18 mouse cellular contexts compared by ENCODE assay signal in genomic region chr10:116346618-116347184, GRCm38 (mm10).
"Had no signal": no experiment of that assay in that cellular context is flagged by ENCODE, and none has a peak within 500 bp of the region (broad histone marks: within the 10 kb centered on the region; RNA-seq: fewer than 3 reads in every experiment).

No protein-coding gene starts in this region.

- H3K4me1 ChIP-seq: megakaryocyte, embryonic 14.5 days; midbrain, embryonic 13.5 days; midbrain, embryonic 15.5 days; stomach, embryonic 15.5 days had no signal

- ATAC-seq: midbrain, embryonic 13.5 days; midbrain, embryonic 15.5 days had no signal

- H3K27ac ChIP-seq: macrophage; midbrain, embryonic 13.5 days; midbrain, embryonic 15.5 days; neural tube, embryonic 12.5 days; stomach, embryonic 15.5 days; stomach, postnatal 0 days had no signal

- H3K27me3 ChIP-seq: megakaryocyte, embryonic 14.5 days; midbrain, embryonic 13.5 days; midbrain, embryonic 15.5 days; neural tube, embryonic 12.5 days; stomach, embryonic 15.5 days had no signal

- H3K4me2 ChIP-seq: lung, embryonic 14.5 days; midbrain, embryonic 11.5 days; midbrain, embryonic 13.5 days; midbrain, embryonic 15.5 days; neural tube, embryonic 12.5 days; stomach, embryonic 15.5 days had no signal

- H3K9me3 ChIP-seq: midbrain, embryonic 13.5 days; midbrain, embryonic 15.5 days; neural tube, embryonic 12.5 days; stomach, embryonic 15.5 days had no signal

- H3K9ac ChIP-seq: lung, embryonic 14.5 days; midbrain, embryonic 13.5 days; midbrain, embryonic 15.5 days; neural tube, embryonic 12.5 days; stomach, embryonic 15.5 days had no signal

- H3K36me3 ChIP-seq: midbrain, embryonic 13.5 days; midbrain, embryonic 15.5 days; neural tube, embryonic 12.5 days; stomach, embryonic 15.5 days had no signal

- H3K4me3 ChIP-seq: megakaryocyte, embryonic 14.5 days; midbrain, embryonic 13.5 days; midbrain, embryonic 15.5 days; neural tube, embryonic 12.5 days; stomach, embryonic 15.5 days had no signal

- DNase-seq: lung, adult 18-20 months; lung, embryonic 14.5 days; lung, postnatal 10 days; retina, postnatal 1 day; right cerebral cortex, adult 18-20 months; right cerebral cortex, postnatal 25 days; right cerebral cortex, postnatal 4 days; thymus, adult 2 months; thymus, postnatal 25 days; thymus, postnatal 4 days had no signal
